Mouse (Mus musculus) stomach, postnatal 0 days (tissue): ENCODE measurements around the gene Slc24a4.

Experiments
- CTCF ChIP-seq: IDR thresholded peaks from 2 replicates; pipeline ENCODE4 v1.5.1; 2016; ENCODE audit warnings: antibody characterized with exemption, low read depth, mild to moderate bottlenecking, moderate library complexity
- EP300 ChIP-seq: optimal IDR thresholded peaks from 2 replicates; pipeline ENCODE3; 2016; ENCODE audit warnings: antibody characterized with exemption

- TF ChIP-seq EP300: no peak
- TF ChIP-seq CTCF: no peak
These were observed 22.5 kb upstream of the Slc24a4 start for GRCm38 (mm10) chr12:102105990-102106389.
